Mouse (Mus musculus): ENCODE results near the gene Dgcr6. TPM values are rescaled to one million over a fixed set of nuclear protein-coding genes. Genes with fewer than 3 reads are reported as not detected.
A peak's percentile ranks its signal among the peaks of the same experiment; 100 is the strongest.

Gene Dgcr6
- polyA plus RNA-seq, 1 experiment from 2014 or later: 123 TPM

- WGBS: 92% methylated on average over 5 of the region's 5 CpGs
- peaks cover 16% of the 10 kb centered on the region for H3K4me1 ChIP-seq
Observed at GRCm38 (mm10) chr16:18087101-18087500, 34.4 kb downstream of the Dgcr6 start.

GRCm38 (mm10) chr16:18096348-18096747 is 43.7 kb downstream of the Dgcr6 start:
- Histone ChIP-seq H3K4me1 (no peaks in the 10 kb centered on the region), H3K4me2 (no peak overlapping the region), H3K4me3 (no peak overlapping the region), H3K27me3 (no peaks in the 10 kb centered on the region), H3K9me3 (no peaks in the 10 kb centered on the region), H3K36me3 (no peaks in the 10 kb centered on the region), H3K27ac (no peak overlapping the region), H3K9ac (no peak overlapping the region)
- 42% methylated on average over 5 of the region's 5 CpGs for WGBS
- no peak for ATAC-seq (ENCODE audit: insufficient number of reproducible peaks, insufficient read depth, low FRiP score, low TSS enrichment, low read depth)

More at GRCm38 (mm10) chr16:18087101-18087500, 34.4 kb downstream of the Dgcr6 start:
- no peak for ATAC-seq (ENCODE audit: insufficient number of reproducible peaks, insufficient read depth, low FRiP score, low TSS enrichment, low read depth)
- H3K27ac ChIP-seq: no peak overlapping the region
- peaks cover 17% of the 10 kb centered on the region for H3K27me3 ChIP-seq
- no peak overlapping the region for H3K9ac ChIP-seq
- H3K9me3 ChIP-seq: no peaks in the 10 kb centered on the region
- H3K4me2 ChIP-seq: no peak overlapping the region
- H3K36me3 ChIP-seq: no peaks in the 10 kb centered on the region
- no peak overlapping the region for H3K4me3 ChIP-seq

GRCm38 (mm10) chr16:18102816-18103215 is 50.2 kb downstream of the Dgcr6 start:
- no peaks in the 10 kb centered on the region for H3K27me3 ChIP-seq
- H3K4me1 ChIP-seq: 0 out of 2 replicates have a peak, but pooled peaks cover 4% of the 10 kb centered on the region
- H3K36me3 ChIP-seq: no peaks in the 10 kb centered on the region
- ATAC-seq (ENCODE audit: insufficient number of reproducible peaks, insufficient read depth, low FRiP score, low TSS enrichment, low read depth): no peak
- WGBS: 54% methylated on average over 4 of the region's 4 CpGs
- H3K9me3 ChIP-seq: no peaks in the 10 kb centered on the region
- no peak overlapping the region for H3K9ac ChIP-seq
- H3K4me3 ChIP-seq: no peak overlapping the region
- H3K27ac ChIP-seq: no peak overlapping the region
- no peak overlapping the region for H3K4me2 ChIP-seq

GRCm38 (mm10) chr16:18103366-18103765 is 50.7 kb downstream of the Dgcr6 start:
- H3K36me3 ChIP-seq: no peaks in the 10 kb centered on the region
- H3K4me1 ChIP-seq: 0 out of 2 replicates have a peak, but pooled peaks cover 4% of the 10 kb centered on the region
- no peaks in the 10 kb centered on the region for H3K9me3 ChIP-seq
- H3K27ac ChIP-seq: no peak overlapping the region
- H3K4me3 ChIP-seq: no peak overlapping the region
- H3K4me2 ChIP-seq: no peak overlapping the region
- no peak for ATAC-seq (ENCODE audit: insufficient number of reproducible peaks, insufficient read depth, low FRiP score, low TSS enrichment, low read depth)
- whole genome bisulfite sequencing: 84% methylated on average over 1 of the region's 1 CpGs
- no peak overlapping the region for H3K9ac ChIP-seq
- no peaks in the 10 kb centered on the region for H3K27me3 ChIP-seq

GRCm38 (mm10) chr16:18103808-18104207 is 51.1 kb downstream of the Dgcr6 start:
- Histone ChIP-seq H3K4me2 (no peak overlapping the region), H3K9ac (no peak overlapping the region), H3K4me3 (no peak overlapping the region), H3K36me3 (no peaks in the 10 kb centered on the region), H3K4me1 (0 out of 2 replicates have a peak, but pooled peaks cover 4% of the 10 kb centered on the region), H3K27me3 (no peaks in the 10 kb centered on the region), H3K27ac (no peak overlapping the region), H3K9me3 (no peaks in the 10 kb centered on the region)
- no peak for ATAC-seq (ENCODE audit: insufficient number of reproducible peaks, insufficient read depth, low FRiP score, low TSS enrichment, low read depth)
- 25% methylated on average over 6 of the region's 6 CpGs for WGBS

- Histone ChIP-seq H3K36me3 (no peaks in the 10 kb centered on the region), H3K9me3 (0 out of 2 replicates have a peak, but pooled peaks cover 3% of the 10 kb centered on the region), H3K27me3 (no peaks in the 10 kb centered on the region), H3K4me2 (no peak overlapping the region), H3K4me1 (0 out of 2 replicates have a peak, but pooled peaks cover 10% of the 10 kb centered on the region), H3K4me3 (no peak overlapping the region), H3K27ac (no peak overlapping the region), H3K9ac (no peak overlapping the region)
- ATAC-seq (ENCODE audit: insufficient number of reproducible peaks, insufficient read depth, low FRiP score, low TSS enrichment, low read depth): no peak
- WGBS: 55% methylated on average over 5 of the region's 5 CpGs
Observed at GRCm38 (mm10) chr16:18108221-18108966, 55.7 kb downstream of the Dgcr6 start.

- WGBS: 81% methylated on average over 7 of the region's 7 CpGs
Observed at GRCm38 (mm10) chr16:18111042-18111441, 58.4 kb downstream of the Dgcr6 start.

GRCm38 (mm10) chr16:18116467-18116866 is 63.8 kb downstream of the Dgcr6 start:
- Histone ChIP-seq H3K27ac (no peak overlapping the region), H3K4me3 (no peak overlapping the region), H3K4me2 (no peak overlapping the region), H3K4me1 (0 out of 2 replicates have a peak, but pooled peaks cover 5% of the 10 kb centered on the region), H3K27me3 (no peaks in the 10 kb centered on the region), H3K36me3 (no peaks in the 10 kb centered on the region), H3K9me3 (no peaks in the 10 kb centered on the region), H3K9ac (no peak overlapping the region)
- WGBS: 69% methylated on average over 4 of the region's 4 CpGs
- ATAC-seq (ENCODE audit: insufficient number of reproducible peaks, insufficient read depth, low FRiP score, low TSS enrichment, low read depth): peak; percentile 28; the same call in 1 of the 2 replicates

More at GRCm38 (mm10) chr16:18111042-18111441, 58.4 kb downstream of the Dgcr6 start:
- H3K27me3 ChIP-seq: no peaks in the 10 kb centered on the region
- ATAC-seq (ENCODE audit: insufficient number of reproducible peaks, insufficient read depth, low FRiP score, low TSS enrichment, low read depth): no peak
- no peak overlapping the region for H3K4me3 ChIP-seq
- H3K4me1 ChIP-seq: 0 out of 2 replicates have a peak, but pooled peaks cover 5% of the 10 kb centered on the region
- H3K27ac ChIP-seq: no peak overlapping the region
- 0 out of 2 replicates have a peak, but pooled peaks cover 3% of the 10 kb centered on the region for H3K9me3 ChIP-seq
- no peak overlapping the region for H3K4me2 ChIP-seq
- H3K36me3 ChIP-seq: no peaks in the 10 kb centered on the region
- no peak overlapping the region for H3K9ac ChIP-seq

GRCm38 (mm10) chr16:18118285-18118684 is 65.6 kb downstream of the Dgcr6 start:
- 78% methylated on average over 3 of the region's 3 CpGs for WGBS
- no peak for ATAC-seq (ENCODE audit: insufficient number of reproducible peaks, insufficient read depth, low FRiP score, low TSS enrichment, low read depth)
- peaks cover 7% of the 10 kb centered on the region; the same call in 1 of the 2 replicates for H3K27me3 ChIP-seq

GRCm38 (mm10) chr16:18119031-18119730 is 66.5 kb downstream of the Dgcr6 start:
- H3K4me2 ChIP-seq: no peak overlapping the region
- no peaks in the 10 kb centered on the region for H3K4me1 ChIP-seq
- H3K27ac ChIP-seq: no peak overlapping the region
- ATAC-seq (ENCODE audit: insufficient number of reproducible peaks, insufficient read depth, low FRiP score, low TSS enrichment, low read depth): no peak
- H3K9me3 ChIP-seq: no peaks in the 10 kb centered on the region
- peaks cover 11% of the 10 kb centered on the region; the same call in 1 of the 2 replicates for H3K27me3 ChIP-seq
- H3K9ac ChIP-seq: no peak overlapping the region
- H3K4me3 ChIP-seq: no peak overlapping the region
- no peaks in the 10 kb centered on the region for H3K36me3 ChIP-seq
- WGBS: 22% methylated on average over 8 of the region's 8 CpGs

More at GRCm38 (mm10) chr16:18118285-18118684, 65.6 kb downstream of the Dgcr6 start:
- Histone ChIP-seq H3K36me3 (no peaks in the 10 kb centered on the region), H3K9ac (no peak overlapping the region), H3K4me3 (no peak overlapping the region), H3K4me1 (no peaks in the 10 kb centered on the region), H3K9me3 (no peaks in the 10 kb centered on the region), H3K4me2 (no peak overlapping the region), H3K27ac (no peak overlapping the region)
